Mouse (Mus musculus) MEL (cell line): Measurements from ENCODE around the gene Asb17.

Experiments used
- CHD2 ChIP-seq: IDR thresholded peaks from 2 replicates; pipeline ENCODE4 v1.6.1; 2011; ENCODE audit warnings: low read length, improper control_type of control experiment
- CTCF ChIP-seq, 3 experiments: IDR thresholded peaks in 2 of 3; conservative IDR thresholded peaks in 1 of 3; 2 replicates each; pipeline ENCODE4 v1.5.1; 2011 to 2012; ENCODE audit warnings: low read length in 3 of 3, low read depth in 2 of 3, mild to moderate bottlenecking in 2 of 3, improper control_type of control experiment in 1 of 3, inconsistent platforms in 1 of 3, mixed read lengths in 1 of 3, moderate library complexity in 1 of 3; ENCODE audit not compliant: control insufficient read depth in 1 of 3, insufficient read depth in 1 of 3, poor library complexity in 1 of 3, severe bottlenecking in 1 of 3
- EP300 ChIP-seq, 2 experiments: IDR thresholded peaks; 2 replicates each; pipeline ENCODE4 v1.6.1; 2011; ENCODE audit warnings: improper control_type of control experiment in 2 of 2, low read length in 2 of 2, low read depth in 1 of 2, mild to moderate bottlenecking in 1 of 2
- GATA1 ChIP-seq: IDR thresholded peaks from 2 replicates; pipeline ENCODE4 v1.6.1; 2011; ENCODE audit warnings: low read depth, low read length, improper control_type of control experiment
- MAZ ChIP-seq: IDR thresholded peaks from 2 replicates; pipeline ENCODE4 v1.6.1; 2012; ENCODE audit warnings: low read depth, mild to moderate bottlenecking, inconsistent platforms, low read length, improper control_type of control experiment
- POLR2A ChIP-seq, 2 experiments: IDR thresholded peaks; 2 replicates each; pipeline ENCODE4 v1.6.1; 2011 to 2012; ENCODE audit warnings: low read length in 2 of 2, mild to moderate bottlenecking in 2 of 2, control low read depth in 1 of 2, improper control_type of control experiment in 1 of 2, low read depth in 1 of 2, moderate library complexity in 1 of 2; ENCODE audit not compliant: control insufficient read depth in 1 of 2, insufficient read depth in 1 of 2, poor library complexity in 1 of 2
- SMC3 ChIP-seq: IDR thresholded peaks from 2 replicates; pipeline ENCODE4 v1.6.1; 2011; ENCODE audit warnings: low read depth, low read length, improper control_type of control experiment
- USF1 ChIP-seq: IDR thresholded peaks from 2 replicates; pipeline ENCODE4 v1.6.1; 2014; ENCODE audit warnings: low read depth, mild to moderate bottlenecking, inconsistent platforms, low read length, improper control_type of control experiment, moderate library complexity
- USF2 ChIP-seq, 2 experiments: IDR thresholded peaks; 2 replicates each; pipeline ENCODE4 v1.6.1; 2011 to 2012; ENCODE audit warnings: improper control_type of control experiment in 2 of 2, low read length in 2 of 2, borderline replicate concordance in 1 of 2, inconsistent platforms in 1 of 2, low read depth in 1 of 2, mild to moderate bottlenecking in 1 of 2; ENCODE audit not compliant: insufficient read depth in 1 of 2
- ZC3H11A ChIP-seq: IDR thresholded peaks from 2 replicates; pipeline ENCODE4 v1.6.1; 2012; ENCODE audit warnings: low read depth, mild to moderate bottlenecking, inconsistent platforms, low read length, improper control_type of control experiment
- ZMIZ1 ChIP-seq: IDR thresholded peaks from 2 replicates; pipeline ENCODE4 v1.6.1; 2012; ENCODE audit warnings: low read depth, mild to moderate bottlenecking, inconsistent platforms, low read length, improper control_type of control experiment, moderate library complexity

DNA sequence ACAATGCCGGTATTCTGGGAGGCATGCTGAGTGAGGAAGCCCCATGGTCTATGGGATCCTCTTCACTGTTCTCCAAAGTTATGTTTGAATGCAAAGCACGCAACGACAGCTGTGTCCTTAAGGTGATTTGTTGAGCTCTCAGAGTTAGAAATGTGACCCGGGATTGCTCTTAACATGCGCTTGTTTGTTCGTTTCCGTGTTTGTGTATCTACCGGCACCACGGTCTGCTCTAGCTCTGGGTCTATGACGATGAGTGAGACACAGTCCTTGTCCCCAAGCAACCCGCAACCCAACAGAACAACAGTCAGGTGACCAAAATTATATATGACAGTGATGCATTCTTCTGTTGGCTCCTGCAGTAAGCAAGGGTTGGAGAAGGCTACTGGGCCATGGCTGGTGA is 44.4 kb upstream of the Asb17 start:
- TF ChIP-seq EP300 (IDR thresholded peaks at IDR 0.05; ENCODE audit: low read depth in 1 of 2, low read length in 2 of 2) (no peak), POLR2A (IDR thresholded peaks at IDR 0.05; ENCODE audit: control insufficient read depth in 1 of 2, insufficient read depth in 1 of 2, low read depth in 1 of 2, low read length in 2 of 2, poor library complexity in 1 of 2) (no peak), CHD2 (no peak), CTCF (IDR thresholded peaks at IDR 0.05 in 2 of 3, conservative IDR thresholded peaks at IDR 0.05 in 1 of 3; ENCODE audit: control insufficient read depth in 1 of 3, insufficient read depth in 1 of 3, low read depth in 2 of 3, low read length in 3 of 3, poor library complexity in 1 of 3, severe bottlenecking in 1 of 3) (no peak), GATA1 (no peak), ZC3H11A (no peak), SMC3 (no peak), ZMIZ1 (no peak), USF2 (IDR thresholded peaks at IDR 0.05; ENCODE audit: borderline replicate concordance in 1 of 2, insufficient read depth in 1 of 2, low read depth in 1 of 2, low read length in 2 of 2) (no peak), USF1 (no peak), MAZ (no peak)
